Mouse (Mus musculus) lung, adult 2 months (tissue): Measurements from ENCODE around the gene Cmss1.

ENCODE experiments used
- CTCF ChIP-seq: fragments of 200-500 bp; IDR thresholded peaks from 2 replicates; pipeline ENCODE4 v1.5.1; 2011; ENCODE audit warnings: mild to moderate bottlenecking, low read length, control low read depth; ENCODE audit not compliant: insufficient read depth
- POLR2A ChIP-seq: fragments of 200-500 bp; IDR thresholded peaks from 2 replicates; pipeline ENCODE4 v1.6.1; 2011; ENCODE audit warnings: low read depth, mild to moderate bottlenecking, control low read depth, low read length, borderline replicate concordance; ENCODE audit errors: extremely low read depth

DNA sequence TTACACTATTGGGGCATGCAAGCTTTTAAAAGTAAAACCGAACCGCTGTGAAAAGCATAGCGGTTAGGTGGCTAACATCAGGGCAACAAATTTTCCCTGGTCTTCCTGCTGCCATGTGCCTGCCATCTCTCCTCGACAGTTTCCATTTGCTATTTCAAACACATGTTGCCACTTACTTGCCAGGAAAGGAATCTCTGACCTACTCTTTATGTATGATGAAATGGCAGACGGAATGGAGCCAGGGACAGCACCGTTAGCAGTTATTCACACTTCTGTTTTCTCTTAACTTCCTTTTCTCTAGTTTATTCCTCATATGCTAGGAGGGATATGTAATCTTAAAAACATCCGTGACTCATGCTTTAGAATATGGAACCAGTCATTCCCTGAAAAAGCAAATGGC is 70.2 kb downstream of the Cmss1 start:
- no peak for TF ChIP-seq POLR2A
- no peak for TF ChIP-seq CTCF
